Mouse (Mus musculus) gastrocnemius, postnatal 4 days (tissue): ENCODE measurements at regions not wholly inside any gene's neighbourhood (a gene's known extent, or its start where the extent isn't known, plus 50 kb on each side); places are given as distances from the start of the nearest gene placed in this dataset.

Source experiments
- DNase-seq, 2 experiments: peaks; one replicate each; pipeline ENCODE4 v3.0.0; 2021 to 2022; ENCODE audit warnings: low spot score in 2 of 2, mixed read lengths in 2 of 2

DNA sequence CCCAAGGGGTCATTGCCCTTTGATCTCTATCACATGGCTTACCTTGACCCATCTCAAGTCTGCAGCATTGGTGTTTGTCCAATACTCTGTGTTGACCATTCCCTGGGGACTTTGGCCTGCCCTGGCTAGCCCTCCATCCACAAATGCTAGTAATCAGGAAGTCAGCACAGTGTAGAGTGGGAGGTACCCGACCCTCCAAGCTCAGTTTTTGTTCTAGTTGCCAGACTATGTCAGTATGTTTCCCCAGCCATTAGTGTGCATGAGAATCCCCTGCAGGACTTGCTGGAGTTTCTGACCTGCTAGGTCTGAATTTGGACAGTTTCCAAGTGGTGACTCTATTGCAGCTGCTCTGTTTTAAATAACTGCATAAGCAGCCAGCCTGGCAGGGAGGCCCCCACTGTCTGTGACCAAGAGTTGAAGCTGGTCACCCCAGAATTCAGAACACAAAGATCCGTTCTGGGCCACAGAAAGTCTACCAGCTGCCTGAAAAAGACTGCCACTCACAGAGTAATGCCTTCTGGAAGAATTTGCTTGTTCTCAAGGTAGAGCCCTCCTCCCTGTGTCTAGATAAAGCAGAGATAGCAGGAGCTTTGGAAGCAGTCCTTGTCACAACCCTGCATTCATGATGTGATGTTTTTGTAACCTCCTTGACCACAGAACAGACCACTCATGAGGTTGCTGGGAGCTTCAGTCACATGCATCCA lies 118.0 kb upstream of the Slc22a23 start:
- peak in 1 of 2 experiments; percentile 22 for DNase-seq

DNA sequence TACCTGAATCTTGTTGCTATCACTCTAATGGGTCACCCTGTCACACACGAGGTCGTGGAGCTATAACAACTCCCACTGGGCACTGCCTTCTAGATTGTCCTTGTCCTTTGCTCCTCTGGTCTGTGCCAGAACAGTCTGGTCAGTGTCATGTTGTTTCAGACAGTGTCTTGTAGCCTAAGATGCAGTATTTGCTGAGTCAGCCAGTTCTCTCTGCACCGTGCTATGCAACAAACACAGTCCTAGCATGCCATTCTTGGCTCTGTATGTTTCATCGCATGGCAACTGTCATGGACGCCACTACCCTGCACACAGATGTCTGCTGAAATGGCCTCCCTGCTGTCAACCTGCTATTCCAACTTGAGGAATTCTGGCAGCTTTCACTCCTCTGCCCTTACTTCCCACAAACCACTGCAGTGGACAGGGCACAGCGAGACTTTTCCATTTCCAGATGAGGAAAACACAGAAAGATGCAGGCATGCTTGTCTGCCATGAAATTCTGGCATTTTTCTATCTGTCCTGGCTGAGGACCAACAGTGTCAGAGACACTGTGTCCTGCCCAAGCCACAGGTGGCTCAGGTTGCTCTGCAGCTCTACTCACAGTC lies 117.3 kb upstream of the Slc22a23 start:
- DNase-seq, result no peak

DNA sequence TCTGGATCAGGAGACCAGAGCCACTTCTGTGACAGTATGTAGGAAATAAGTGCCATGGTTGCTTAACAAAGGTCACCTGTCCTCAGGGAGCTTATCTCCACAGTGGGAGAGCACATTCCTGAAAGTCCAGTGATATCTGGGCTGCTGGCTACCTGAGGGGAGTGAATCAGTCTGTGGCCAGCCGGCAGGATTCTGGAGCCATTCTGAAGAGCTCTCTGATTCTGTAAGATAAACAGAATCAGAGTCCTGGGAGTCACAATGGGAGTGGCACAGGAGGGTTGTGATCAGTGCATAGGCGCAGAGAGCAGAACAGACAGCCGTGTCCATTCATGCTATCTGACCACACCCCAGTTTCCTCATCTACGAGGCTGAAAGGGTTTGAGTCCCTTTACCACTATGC lies 116.0 kb upstream of the Slc22a23 start:
- no peak for DNase-seq

- no peak for DNase-seq
Measured at GRCm38 (mm10) chr13:34456051-34456450, 111.1 kb upstream of the Slc22a23 start.

GRCm38 (mm10) chr13:34446806-34447205 lies 101.8 kb upstream of the Slc22a23 start:
- no peak for DNase-seq

GRCm38 (mm10) chr13:34446327-34446726 lies 101.3 kb upstream of the Slc22a23 start:
- DNase-seq, result no peak

DNA sequence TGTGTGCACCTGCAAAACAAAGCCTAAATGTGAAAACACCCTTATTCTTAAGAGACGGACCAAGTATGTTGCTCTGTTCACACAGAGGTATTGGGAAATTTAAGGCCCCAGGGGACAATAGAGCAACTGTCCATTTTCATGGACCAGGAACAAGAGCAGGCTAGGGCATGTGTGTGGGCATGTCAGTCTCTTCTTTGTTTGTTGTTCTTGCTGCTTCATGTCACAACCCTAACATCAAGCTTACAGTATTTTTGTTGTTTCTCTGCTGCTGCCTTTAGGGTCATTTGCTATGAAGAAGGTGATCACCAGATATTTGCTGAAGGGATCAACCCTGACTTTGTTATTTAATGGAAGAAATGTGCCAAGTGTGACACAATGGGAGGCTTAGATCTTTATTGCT lies 96.4 kb upstream of the Slc22a23 start:
- DNase-seq, result no peak

DNA sequence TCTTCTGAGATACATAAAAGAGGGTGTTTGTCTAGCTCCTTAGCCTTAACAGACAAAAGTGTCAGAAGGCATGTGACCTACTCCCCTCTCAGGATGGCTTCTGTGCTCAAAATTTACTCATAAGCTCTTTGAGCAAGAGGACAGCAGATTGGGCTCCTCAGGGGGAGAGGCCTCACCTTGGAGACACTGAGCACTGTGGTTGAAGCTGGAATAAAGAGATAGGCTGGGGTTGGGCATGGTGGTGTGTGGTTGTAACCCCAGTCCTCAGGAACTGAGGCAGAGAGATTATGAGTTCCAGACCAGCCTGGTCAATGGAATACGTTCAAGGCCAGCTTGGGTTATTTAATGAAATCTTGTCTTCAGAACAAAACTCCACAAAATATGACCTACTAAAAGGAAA lies 82.5 kb upstream of the Slc22a23 start:
- no peak for DNase-seq

DNA sequence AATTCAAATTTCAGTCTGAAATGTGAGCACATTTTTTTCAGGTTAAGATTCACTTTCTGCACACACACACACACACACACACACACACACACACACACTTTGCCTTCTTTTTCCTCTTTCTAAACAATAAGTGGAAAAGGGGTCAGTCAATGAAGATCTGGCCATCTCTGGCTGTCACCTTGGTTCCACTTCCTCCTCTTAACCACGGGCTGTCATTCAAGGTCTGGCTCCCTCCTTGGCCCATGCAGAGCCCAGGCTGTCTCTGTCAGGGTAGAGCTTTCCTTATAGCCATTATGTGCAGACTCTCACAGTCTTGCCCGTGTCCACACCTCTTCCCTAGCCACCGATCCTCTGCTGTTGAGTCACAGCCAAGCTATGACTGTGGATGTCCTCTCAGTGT lies 79.9 kb upstream of the Slc22a23 start:
- DNase-seq, result no peak

GRCm38 (mm10) chr13:34421644-34422043 lies 76.7 kb upstream of the Slc22a23 start:
- no peak for DNase-seq

DNA sequence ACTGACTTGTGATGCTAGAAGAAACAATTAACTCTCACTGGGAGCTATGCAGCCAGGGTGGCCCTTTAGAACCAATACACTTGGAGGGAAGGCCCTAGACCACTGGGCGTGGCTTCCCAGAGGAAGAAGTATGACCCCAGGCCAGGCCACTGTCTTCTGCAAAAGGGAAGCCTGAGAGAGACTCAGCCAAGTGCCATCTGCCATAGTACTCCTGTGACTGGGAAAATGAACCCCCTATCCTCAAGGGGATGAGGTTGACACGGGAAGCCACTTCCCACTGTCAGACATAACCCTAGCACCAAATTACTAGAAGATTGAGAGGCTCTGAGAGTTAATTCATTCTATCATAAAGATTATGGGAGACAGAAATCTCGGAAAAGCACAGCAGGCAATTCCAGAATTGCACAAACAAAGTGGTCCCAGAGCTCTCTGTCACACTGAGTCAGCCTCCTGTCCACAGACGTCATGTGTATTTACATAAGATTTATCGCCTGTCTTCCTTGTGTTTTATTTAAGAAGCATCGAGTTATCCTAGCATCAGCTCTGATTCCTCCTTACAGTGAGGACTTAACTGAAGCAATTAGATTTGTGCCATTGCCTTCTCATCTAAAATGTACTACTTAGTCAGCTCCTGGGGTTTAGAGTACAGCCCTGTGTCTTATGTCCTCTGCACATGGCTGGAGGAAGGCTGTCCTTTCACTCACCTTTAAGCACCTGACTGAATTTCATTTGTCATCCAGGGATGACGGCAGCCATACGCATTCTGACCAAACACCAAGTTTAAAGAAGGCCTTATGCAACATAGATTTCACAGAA lies 75.6 kb upstream of the Slc22a23 start:
- DNase-seq, result no peak

- no peak for DNase-seq
Measured at GRCm38 (mm10) chr13:34419061-34419460, 74.1 kb upstream of the Slc22a23 start.

DNA sequence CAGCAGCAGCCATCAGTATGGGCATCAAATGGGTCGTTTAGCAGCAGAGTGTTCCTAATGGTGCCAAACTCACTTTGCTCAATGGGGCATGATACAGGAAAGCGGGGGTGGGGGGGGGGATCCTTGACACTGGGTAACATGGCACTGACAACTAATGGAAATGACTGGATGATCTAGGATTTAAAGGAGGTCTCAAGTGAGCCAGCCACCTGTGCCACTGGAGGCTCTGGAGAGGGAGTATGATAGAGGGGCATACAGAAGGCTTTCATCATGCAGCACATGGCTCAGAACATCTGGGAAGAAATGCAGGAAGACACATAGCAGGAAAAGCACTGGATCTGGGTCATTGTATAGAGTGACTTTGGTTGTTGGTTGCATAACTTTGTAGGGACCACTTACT lies 71.6 kb upstream of the Slc22a23 start:
- DNase-seq, result no peak

GRCm38 (mm10) chr13:34414533-34414932 lies 69.6 kb upstream of the Slc22a23 start:
- no peak for DNase-seq

GRCm38 (mm10) chr13:34408669-34409055 lies 63.7 kb upstream of the Slc22a23 start:
- no peak for DNase-seq

DNA sequence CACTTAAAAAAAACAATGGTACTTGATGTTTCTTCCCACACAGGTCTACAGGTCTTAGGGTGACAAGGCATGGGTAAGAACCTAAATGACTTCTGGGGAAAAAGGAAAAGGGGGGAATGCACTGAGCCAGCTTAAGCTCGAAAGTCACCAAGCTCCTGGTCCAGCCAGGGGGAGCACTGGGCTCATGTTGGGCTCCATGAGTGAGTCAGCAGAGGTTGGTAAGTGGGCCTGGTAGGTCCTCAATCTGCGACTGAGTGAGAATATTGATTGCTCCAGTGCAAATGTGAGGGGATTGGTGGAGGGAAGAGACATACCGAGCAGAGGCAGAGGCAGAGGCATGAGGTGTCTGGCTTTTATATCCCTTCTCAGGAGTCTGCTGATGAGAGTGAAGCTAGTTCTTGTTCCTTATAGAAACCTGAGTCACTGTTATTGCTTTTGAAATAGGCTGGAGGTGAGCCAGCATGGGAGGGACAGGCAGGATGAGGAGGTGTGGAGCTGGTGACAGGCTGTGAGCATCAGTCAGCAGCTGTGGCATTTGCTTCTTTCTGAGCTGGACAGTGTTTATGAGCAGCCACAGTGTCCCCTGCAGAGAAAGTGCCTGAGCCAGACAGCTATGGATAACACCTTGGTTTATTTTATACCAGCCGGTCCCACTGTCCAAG lies 63.2 kb upstream of the Slc22a23 start:
- DNase-seq, result peak in 1 of 2 experiments; percentile 19

- DNase-seq, result no peak
Measured at GRCm38 (mm10) chr13:34406291-34406690, 61.3 kb upstream of the Slc22a23 start.

GRCm38 (mm10) chr13:34402631-34403030 lies 57.6 kb upstream of the Slc22a23 start:
- DNase-seq, result no peak

- DNase-seq, result no peak
Measured at GRCm38 (mm10) chr13:34401031-34401430, 56.0 kb upstream of the Slc22a23 start.

GRCm38 (mm10) chr13:34398847-34399246 lies 53.9 kb upstream of the Slc22a23 start:
- DNase-seq, result no peak

GRCm38 (mm10) chr13:34398061-34398787 lies 53.2 kb upstream of the Slc22a23 start:
- DNase-seq, result no peak
